Mouse (Mus musculus) hindbrain, postnatal 0 days (tissue): ENCODE measurements around the gene Klhl25. TPM values are rescaled to one million over a fixed set of nuclear protein-coding genes. Genes with fewer than 3 reads are reported as not detected.
"Not testable (repeated sequence)": the region's sequence is repeated elsewhere in the genome, so short reads cannot be mapped to it uniquely, and the experiment has no call there.

Experiments used
- ATAC-seq: fragments of 200-750 bp; cut with Nextera tagmentation; 2 replicates; pipeline ENCODE4 v1.8.0; 2017; ENCODE audit warnings: mild to moderate bottlenecking, moderate TSS enrichment, moderate library complexity
- DNase-seq: peaks from one replicate; pipeline ENCODE4 v3.0.0-alpha.2; 2015; ENCODE audit warnings: low spot score
- H3K27ac ChIP-seq: fragments of 300-500 bp; sonication (generic); 2 replicates; pipeline ENCODE4 v1.5.1; 2014; ENCODE audit warnings: mild to moderate bottlenecking
- H3K27me3 ChIP-seq: fragments of 300-500 bp; sonication (generic); 2 replicates; pipeline ENCODE4 v1.6.1; 2014; ENCODE audit warnings: low read length, mixed read lengths; ENCODE audit not compliant: insufficient read depth
- H3K36me3 ChIP-seq: fragments of 300-500 bp; sonication (generic); 2 replicates; pipeline ENCODE4 v1.6.1; 2014; ENCODE audit warnings: low read length, mixed read lengths; ENCODE audit not compliant: insufficient read depth
- H3K4me1 ChIP-seq: fragments of 300-500 bp; sonication (generic); 2 replicates; pipeline ENCODE4 v1.6.1; 2014; ENCODE audit warnings: antibody characterized with exemption, low read length, mixed read lengths; ENCODE audit not compliant: insufficient read depth
- H3K4me2 ChIP-seq: fragments of 300-500 bp; sonication (generic); 2 replicates; pipeline ENCODE4 v1.6.1; 2014; ENCODE audit warnings: low read depth, mild to moderate bottlenecking, low read length, moderate library complexity, mixed read lengths
- H3K4me3 ChIP-seq: fragments of 300-500 bp; sonication (generic); 2 replicates; pipeline ENCODE4 v1.5.1; 2014; ENCODE audit warnings: low read length
- H3K9ac ChIP-seq: fragments of 300-500 bp; sonication (generic); replicated peaks from 2 replicates; pipeline ENCODE4 v1.6.1; 2014; ENCODE audit warnings: mild to moderate bottlenecking, low read length, moderate library complexity, mixed read lengths
- H3K9me3 ChIP-seq: fragments of 300-500 bp; sonication (generic); 2 replicates; pipeline ENCODE4 v1.6.1; 2016; ENCODE audit warnings: low read length, mixed read lengths
- CTCF ChIP-seq: IDR thresholded peaks from 2 replicates; pipeline ENCODE4 v1.5.1; 2016; ENCODE audit warnings: antibody characterized with exemption, control low read depth, low read depth
- WGBS: fragments of 180-500 bp; shearing (Covaris S2); extraction: QIAGEN DNeasy Blood & Tissue Kit; methylation state at CpG from one replicate; pipeline ENCODE4 v1.1.7; 2014; 5-methylcytosine and 5-hydroxymethylcytosine counted together
- polyA plus RNA-seq: library from polyadenylated mRNA; unstranded; fragments of >200 nt; fragmentation: Nextera tagmentation; extraction: Ambion mirVana; gene quantifications from 2 replicates; pipeline ENCODE4 v1.2.1, GENCODE M21; 2015
- total RNA-seq: library from RNA; depleted of rRNA; stranded (reverse); fragments of >200 nt; gene quantifications from 2 replicates; pipeline ENCODE4 v1.2.3, GENCODE M21; 2014

The Klhl25 gene
- total and polyA plus RNA-seq, 2 experiments from 2014 or later, result 14.4 to 47.8 TPM

GRCm38 (mm10) chr7:75852363-75852762 is 4.3 kb downstream of the Klhl25 start:
- Histone ChIP-seq H3K27me3 (no peaks in the 10 kb centered on the region), H3K4me2 (peak overlapping the region; percentile 5; the same call in 1 of the 2 replicates), H3K36me3 (no peaks in the 10 kb centered on the region), H3K4me1 (peaks cover 50% of the 10 kb centered on the region), H3K9ac (no peak overlapping the region), H3K4me3 (no peak overlapping the region), H3K27ac (peak overlapping the region; percentile 69; the same call in 1 of the 2 replicates), H3K9me3 (no peaks in the 10 kb centered on the region)
- 23% methylated on average over 4 of the region's 4 CpGs for WGBS
- no peak for TF ChIP-seq CTCF
- ATAC-seq (peak; percentile 50), DNase-seq (peak; percentile 86)

GRCm38 (mm10) chr7:75853171-75853830 is 5.2 kb downstream of the Klhl25 start:
- ATAC-seq (no peak), DNase-seq (no peak)
- peak overlapping the region; percentile 69; the same call in 1 of the 2 replicates for H3K27ac ChIP-seq
- H3K27me3 ChIP-seq, result no peaks in the 10 kb centered on the region
- no peaks in the 10 kb centered on the region for H3K9me3 ChIP-seq
- H3K4me3 ChIP-seq, result no peak overlapping the region
- peaks cover 50% of the 10 kb centered on the region for H3K4me1 ChIP-seq
- peak overlapping the region; percentile 33; the same call in 1 of the 2 replicates for H3K9ac ChIP-seq
- 49% methylated on average over 8 of the region's 8 CpGs for WGBS
- no peak for TF ChIP-seq CTCF
- peak overlapping the region; percentile 5; the same call in 1 of the 2 replicates for H3K4me2 ChIP-seq
- H3K36me3 ChIP-seq, result no peaks in the 10 kb centered on the region

GRCm38 (mm10) chr7:75854231-75854925 is 6.3 kb downstream of the Klhl25 start:
- no peak for TF ChIP-seq CTCF
- no peaks in the 10 kb centered on the region for H3K36me3 ChIP-seq
- H3K4me3 ChIP-seq, result no peak overlapping the region
- 0 out of 2 replicates have a peak overlapping the region, but pooled peaks have one; percentile 0 for H3K9ac ChIP-seq
- 21% methylated on average over 6 of the region's 6 CpGs for WGBS
- ATAC-seq (no peak), DNase-seq (peak; percentile 60)
- no peaks in the 10 kb centered on the region for H3K9me3 ChIP-seq
- H3K4me1 ChIP-seq, result peaks cover 43% of the 10 kb centered on the region
- peak overlapping the region; percentile 13; the same call in 1 of the 2 replicates for H3K4me2 ChIP-seq
- peak overlapping the region; percentile 69 for H3K27ac ChIP-seq
- no peaks in the 10 kb centered on the region for H3K27me3 ChIP-seq

GRCm38 (mm10) chr7:75855028-75855427 is 6.9 kb downstream of the Klhl25 start:
- H3K9ac ChIP-seq, result no peak overlapping the region

GRCm38 (mm10) chr7:75856259-75856658 is 8.1 kb downstream of the Klhl25 start:
- 86% methylated on average over 11 of the region's 11 CpGs for WGBS

More at GRCm38 (mm10) chr7:75855028-75855427, 6.9 kb downstream of the Klhl25 start:
- Histone ChIP-seq H3K9me3 (no peaks in the 10 kb centered on the region), H3K4me2 (peak overlapping the region; percentile 13; the same call in 1 of the 2 replicates), H3K27ac (peak overlapping the region; percentile 69), H3K27me3 (no peaks in the 10 kb centered on the region), H3K4me1 (peaks cover 41% of the 10 kb centered on the region), H3K36me3 (no peaks in the 10 kb centered on the region), H3K4me3 (no peak overlapping the region)
- DNase-seq (no peak), ATAC-seq (no peak)
- TF ChIP-seq CTCF, result no peak
- 53% methylated on average over 6 of the region's 6 CpGs for WGBS

GRCm38 (mm10) chr7:75859771-75860196 is 11.7 kb downstream of the Klhl25 start:
- H3K27me3 ChIP-seq, result no peaks in the 10 kb centered on the region
- no peak overlapping the region for H3K4me3 ChIP-seq
- no peaks in the 10 kb centered on the region for H3K36me3 ChIP-seq
- no peaks in the 10 kb centered on the region for H3K9me3 ChIP-seq
- DNase-seq (peak; percentile 42), ATAC-seq (peak; percentile 61; the same call in 1 of the 2 replicates)
- peaks cover 10% of the 10 kb centered on the region for H3K4me1 ChIP-seq
- WGBS, result 62% methylated on average over 9 of the region's 9 CpGs
- H3K4me2 ChIP-seq, result no peak overlapping the region
- no peak for TF ChIP-seq CTCF
- peak overlapping the region; percentile 3; the same call in 1 of the 2 replicates for H3K27ac ChIP-seq
- no peak overlapping the region for H3K9ac ChIP-seq

More at GRCm38 (mm10) chr7:75856259-75856658, 8.1 kb downstream of the Klhl25 start:
- no peak for ATAC-seq
- H3K36me3 ChIP-seq, result no peaks in the 10 kb centered on the region
- H3K27me3 ChIP-seq, result no peaks in the 10 kb centered on the region
- H3K9me3 ChIP-seq, result no peaks in the 10 kb centered on the region
- no peak overlapping the region for H3K27ac ChIP-seq
- TF ChIP-seq CTCF, result no peak
- H3K4me1 ChIP-seq, result peaks cover 41% of the 10 kb centered on the region
- no peak for DNase-seq
- no peak overlapping the region for H3K9ac ChIP-seq
- H3K4me2 ChIP-seq, result no peak overlapping the region
- H3K4me3 ChIP-seq, result no peak overlapping the region

GRCm38 (mm10) chr7:75861638-75862426 is 13.7 kb downstream of the Klhl25 start:
- not testable (repeated sequence) for H3K9ac ChIP-seq, DNase-seq, H3K4me1 ChIP-seq, H3K27me3 ChIP-seq, H3K27ac ChIP-seq, H3K4me3 ChIP-seq, H3K4me2 ChIP-seq, H3K9me3 ChIP-seq
- H3K36me3 ChIP-seq, result peaks cover 16% of the 10 kb centered on the region; the same call in 1 of the 2 replicates
- 58% methylated on average over 5 of the region's 7 CpGs for WGBS
- 0 out of 2 replicates have a peak, but pooled peaks have one; percentile 19 for ATAC-seq
